ENCODE assay signal across 23 mouse cellular contexts in the genomic region with DNA sequence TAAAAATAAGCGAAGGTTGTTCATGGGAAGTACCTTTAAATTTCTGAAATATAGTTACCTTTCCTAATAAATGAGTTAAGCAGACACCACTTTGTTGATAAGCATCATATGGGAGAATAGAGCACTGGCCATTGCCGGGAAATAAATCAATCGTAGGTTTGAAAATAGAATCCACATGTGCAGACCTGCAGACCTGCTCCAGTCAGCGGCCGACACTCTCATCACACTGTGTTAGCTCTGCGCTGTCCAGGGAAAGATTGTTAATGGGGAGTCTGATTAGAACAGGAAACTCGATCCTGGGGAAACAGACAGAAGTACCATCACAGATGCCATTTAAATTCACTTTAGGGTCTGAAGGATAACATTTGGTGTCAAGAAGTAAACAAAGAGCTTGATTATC.
"Had no signal": no experiment of that assay in that cellular context is flagged by ENCODE, and none has a peak within 500 bp of the region (broad histone marks: within the 10 kb centered on the region; RNA-seq: fewer than 3 reads in every experiment).

No protein-coding gene starts in this region.

- H3K9me3 ChIP-seq: limb, embryonic 12.5 days; limb, embryonic 15.5 days; liver, embryonic 15.5 days; lung, embryonic 15.5 days; midbrain, embryonic 12.5 days; midbrain, embryonic 15.5 days; neural tube, embryonic 12.5 days; neural tube, embryonic 15.5 days had no signal

- ATAC-seq: intestine, postnatal 0 days; midbrain, embryonic 15.5 days had no signal

- DNase-seq: kidney, adult 2 months; kidney, postnatal 10 days; kidney, postnatal 4 days; layer of hippocampus, adult 9-11 months; lung, adult 18-20 months; lung, postnatal 10 days; lung, postnatal 4 days; retina, postnatal 1 day; right cerebral cortex, postnatal 25 days; spleen, adult 18-20 months; thymus, adult 18-20 months; thymus, postnatal 14 days; thymus, postnatal 4 days had no signal

- H3K9ac ChIP-seq: limb, embryonic 12.5 days; limb, embryonic 15.5 days; liver, embryonic 15.5 days; lung, embryonic 15.5 days; midbrain, embryonic 12.5 days; midbrain, embryonic 15.5 days; neural tube, embryonic 12.5 days; neural tube, embryonic 15.5 days had no signal

- H3K36me3 ChIP-seq: limb, embryonic 12.5 days; limb, embryonic 15.5 days; liver, embryonic 15.5 days; lung, embryonic 15.5 days; midbrain, embryonic 12.5 days; midbrain, embryonic 15.5 days; neural tube, embryonic 12.5 days; neural tube, embryonic 15.5 days had no signal

- H3K4me2 ChIP-seq: limb, embryonic 12.5 days; limb, embryonic 15.5 days; liver, embryonic 11.5 days; liver, embryonic 15.5 days; lung, embryonic 15.5 days; midbrain, embryonic 12.5 days; midbrain, embryonic 15.5 days; neural tube, embryonic 12.5 days; neural tube, embryonic 15.5 days had no signal

- H3K4me3 ChIP-seq: limb, embryonic 12.5 days; limb, embryonic 15.5 days; liver, embryonic 15.5 days; lung, embryonic 15.5 days; midbrain, embryonic 12.5 days; midbrain, embryonic 15.5 days; neural tube, embryonic 12.5 days; neural tube, embryonic 15.5 days had no signal

- H3K4me1 ChIP-seq: limb, embryonic 12.5 days; limb, embryonic 15.5 days; liver, embryonic 15.5 days; lung, embryonic 15.5 days; midbrain, embryonic 12.5 days; midbrain, embryonic 15.5 days; neural tube, embryonic 12.5 days; neural tube, embryonic 15.5 days had no signal

- H3K27ac ChIP-seq: limb, embryonic 12.5 days; limb, embryonic 15.5 days; liver, embryonic 15.5 days; lung, embryonic 15.5 days; midbrain, embryonic 12.5 days; midbrain, embryonic 15.5 days; neural tube, embryonic 12.5 days; neural tube, embryonic 15.5 days had no signal

- H3K27me3 ChIP-seq: limb, embryonic 12.5 days; limb, embryonic 15.5 days; liver, embryonic 15.5 days; lung, embryonic 15.5 days; midbrain, embryonic 12.5 days; midbrain, embryonic 15.5 days; neural tube, embryonic 12.5 days; neural tube, embryonic 15.5 days had no signal
